Mouse (Mus musculus): ENCODE measurements at regions not wholly inside any gene's neighbourhood (a gene's known extent, or its start where the extent isn't known, plus 50 kb on each side); places are given as distances from the start of the nearest gene placed in this dataset.

- Histone ChIP-seq H3K4me1 (ENCODE audit: insufficient read depth, low read length) (no peaks in the 10 kb centered on the region), H3K4me2 (ENCODE audit: low read depth, low read length) (no peak overlapping the region), H3K9me3 (ENCODE audit: low read length) (no peaks in the 10 kb centered on the region), H3K27me3 (ENCODE audit: insufficient read depth, low read length) (no peaks in the 10 kb centered on the region), H3K9ac (replicated peaks; ENCODE audit: low read length) (no peak overlapping the region), H3K4me3 (ENCODE audit: low read length) (no peak overlapping the region), H3K36me3 (ENCODE audit: insufficient read depth, low read length) (no peaks in the 10 kb centered on the region), H3K27ac (no peak overlapping the region)
- 97% methylated on average over 7 of the region's 7 CpGs for WGBS
- TF ChIP-seq CTCF (IDR thresholded peaks at IDR 0.05; ENCODE audit: low read depth) = no peak
- ATAC-seq = no peak
- no peak for DNase-seq (ENCODE audit: low spot score)
These were observed 136.7 kb downstream of the Dll1 start for GRCm38 (mm10) chr17:15240011-15240410.

GRCm38 (mm10) chr17:15235041-15235440, 141.6 kb downstream of the Dll1 start:
- no peaks in the 10 kb centered on the region for H3K36me3 ChIP-seq (ENCODE audit: insufficient read depth, low read length)
- no peak overlapping the region for H3K9ac ChIP-seq (replicated peaks; ENCODE audit: low read length)
- no peak for DNase-seq (ENCODE audit: low spot score)
- no peaks in the 10 kb centered on the region for H3K4me1 ChIP-seq (ENCODE audit: insufficient read depth, low read length)
- H3K4me3 ChIP-seq (ENCODE audit: low read length) = no peak overlapping the region
- no peak overlapping the region for H3K4me2 ChIP-seq (ENCODE audit: low read depth, low read length)
- ATAC-seq = no peak
- no peak overlapping the region for H3K27ac ChIP-seq
- TF ChIP-seq CTCF (IDR thresholded peaks at IDR 0.05; ENCODE audit: low read depth) = no peak
- no peaks in the 10 kb centered on the region for H3K9me3 ChIP-seq (ENCODE audit: low read length)
- WGBS = 87% methylated on average over 6 of the region's 6 CpGs
- no peaks in the 10 kb centered on the region for H3K27me3 ChIP-seq (ENCODE audit: insufficient read depth, low read length)

- Histone ChIP-seq H3K4me1 (ENCODE audit: insufficient read depth, low read length) (no peaks in the 10 kb centered on the region), H3K4me3 (ENCODE audit: low read length) (no peak overlapping the region), H3K9me3 (ENCODE audit: low read length) (no peaks in the 10 kb centered on the region), H3K27ac (no peak overlapping the region), H3K9ac (replicated peaks; ENCODE audit: low read length) (no peak overlapping the region), H3K36me3 (ENCODE audit: insufficient read depth, low read length) (no peaks in the 10 kb centered on the region), H3K27me3 (ENCODE audit: insufficient read depth, low read length) (no peaks in the 10 kb centered on the region), H3K4me2 (ENCODE audit: low read depth, low read length) (no peak overlapping the region)
- ATAC-seq (no peak), DNase-seq (ENCODE audit: low spot score) (no peak)
- WGBS = 49% methylated on average over 5 of the region's 5 CpGs
- no peak for TF ChIP-seq CTCF (IDR thresholded peaks at IDR 0.05; ENCODE audit: low read depth)
These were observed 145.5 kb downstream of the Dll1 start for GRCm38 (mm10) chr17:15231175-15231574.

- Histone ChIP-seq H3K27me3 (ENCODE audit: insufficient read depth, low read length) (no peaks in the 10 kb centered on the region), H3K9ac (replicated peaks; ENCODE audit: low read length) (no peak overlapping the region), H3K9me3 (ENCODE audit: low read length) (no peaks in the 10 kb centered on the region), H3K4me3 (ENCODE audit: low read length) (no peak overlapping the region), H3K27ac (no peak overlapping the region), H3K4me2 (ENCODE audit: low read depth, low read length) (no peak overlapping the region), H3K36me3 (ENCODE audit: insufficient read depth, low read length) (no peaks in the 10 kb centered on the region), H3K4me1 (ENCODE audit: insufficient read depth, low read length) (no peaks in the 10 kb centered on the region)
- 83% methylated on average over 6 of the region's 6 CpGs for WGBS
- TF ChIP-seq CTCF (IDR thresholded peaks at IDR 0.05; ENCODE audit: low read depth) = no peak
- no peak for ATAC-seq
- no peak for DNase-seq (ENCODE audit: low spot score)
These were observed 147.5 kb downstream of the Dll1 start for GRCm38 (mm10) chr17:15229159-15229558.

GRCm38 (mm10) chr17:15228077-15228476, 148.6 kb downstream of the Dll1 start:
- 61% methylated on average over 8 of the region's 8 CpGs for WGBS
- Histone ChIP-seq H3K4me3 (ENCODE audit: low read length) (no peak overlapping the region), H3K4me1 (ENCODE audit: insufficient read depth, low read length) (no peaks in the 10 kb centered on the region), H3K36me3 (ENCODE audit: insufficient read depth, low read length) (no peaks in the 10 kb centered on the region), H3K27me3 (ENCODE audit: insufficient read depth, low read length) (no peaks in the 10 kb centered on the region), H3K9me3 (ENCODE audit: low read length) (no peaks in the 10 kb centered on the region), H3K27ac (no peak overlapping the region), H3K4me2 (ENCODE audit: low read depth, low read length) (no peak overlapping the region), H3K9ac (replicated peaks; ENCODE audit: low read length) (no peak overlapping the region)
- TF ChIP-seq CTCF (IDR thresholded peaks at IDR 0.05; ENCODE audit: low read depth) = no peak
- no peak for ATAC-seq
- no peak for DNase-seq (ENCODE audit: low spot score)

GRCm38 (mm10) chr17:15223826-15224225, 152.8 kb downstream of the Dll1 start:
- 93% methylated on average over 10 of the region's 10 CpGs for WGBS
- Histone ChIP-seq H3K27ac (no peak overlapping the region), H3K27me3 (ENCODE audit: insufficient read depth, low read length) (no peaks in the 10 kb centered on the region), H3K36me3 (ENCODE audit: insufficient read depth, low read length) (no peaks in the 10 kb centered on the region), H3K4me2 (ENCODE audit: low read depth, low read length) (no peak overlapping the region), H3K9me3 (ENCODE audit: low read length) (no peaks in the 10 kb centered on the region), H3K4me3 (ENCODE audit: low read length) (no peak overlapping the region), H3K4me1 (ENCODE audit: insufficient read depth, low read length) (no peaks in the 10 kb centered on the region), H3K9ac (replicated peaks; ENCODE audit: low read length) (no peak overlapping the region)
- TF ChIP-seq CTCF (IDR thresholded peaks at IDR 0.05; ENCODE audit: low read depth) = no peak
- no peak for ATAC-seq
- no peak for DNase-seq (ENCODE audit: low spot score)

- no peak for DNase-seq (ENCODE audit: low spot score)
- H3K4me3 ChIP-seq (ENCODE audit: low read length) = no peak overlapping the region
These were observed 153.7 kb downstream of the Dll1 start for GRCm38 (mm10) chr17:15222923-15223322.

More at GRCm38 (mm10) chr17:15222923-15223322, 153.7 kb downstream of the Dll1 start:
- 90% methylated on average over 3 of the region's 3 CpGs for WGBS
- no peaks in the 10 kb centered on the region for H3K36me3 ChIP-seq (ENCODE audit: insufficient read depth, low read length)
- H3K9me3 ChIP-seq (ENCODE audit: low read length) = no peaks in the 10 kb centered on the region
- no peak for ATAC-seq
- no peak overlapping the region for H3K27ac ChIP-seq
- TF ChIP-seq CTCF (IDR thresholded peaks at IDR 0.05; ENCODE audit: low read depth) = no peak
- no peak overlapping the region for H3K9ac ChIP-seq (replicated peaks; ENCODE audit: low read length)
- H3K4me1 ChIP-seq (ENCODE audit: insufficient read depth, low read length) = no peaks in the 10 kb centered on the region
- no peaks in the 10 kb centered on the region for H3K27me3 ChIP-seq (ENCODE audit: insufficient read depth, low read length)
- no peak overlapping the region for H3K4me2 ChIP-seq (ENCODE audit: low read depth, low read length)

Data from hindbrain, postnatal 0 days (tissue).